Mouse (Mus musculus): ENCODE data around the gene Olfr513. TPM values are rescaled to one million over a fixed set of nuclear protein-coding genes. Genes with fewer than 3 reads are reported as not detected.

Gene Olfr513
- polyA plus RNA-seq (2014; fragmentation: Nextera tagmentation; extraction: Ambion mirVana): not detected in 2 replicates

GRCm38 (mm10) chr7:108750673-108751072, at the start of gene Olfr513:
Olfr513 (plus strand) TSS chr7:108750973.
- H3K9me3 ChIP-seq (ENCODE audit: control insufficient read depth, low read length): peaks cover 2% of the 10 kb centered on the region; the same call in 1 of the 2 replicates
- WGBS: 59% methylated on average over 1 of the region's 1 CpGs
- ATAC-seq (ENCODE audit: insufficient number of reproducible peaks, insufficient read depth, low FRiP score, low read depth): no peak
- no peak within 1 kb of the TSS for H3K9ac ChIP-seq (ENCODE audit: low read length)
- no peaks in the 10 kb centered on the region for H3K4me1 ChIP-seq (ENCODE audit: control insufficient read depth in 2 of 2, insufficient read depth in 2 of 2, low read length in 2 of 2)
- H3K4me2 ChIP-seq (ENCODE audit: low read length): no peak within 1 kb of the TSS
- no peak within 1 kb of the TSS for H3K27ac ChIP-seq (replicated peaks in 1 of 2; ENCODE audit: control insufficient read depth in 1 of 2, insufficient read depth in 1 of 2, low read depth in 2 of 2, low read length in 2 of 2)
- no peak within 1 kb of the TSS for H3K4me3 ChIP-seq (ENCODE audit: control insufficient read depth in 1 of 2, insufficient read depth in 1 of 2, low read depth in 1 of 2, low read length in 2 of 2)
- no peaks in the 10 kb centered on the region for H3K36me3 ChIP-seq (ENCODE audit: control insufficient read depth, insufficient read depth, low read length)
- H3K27me3 ChIP-seq (ENCODE audit: control insufficient read depth, insufficient read depth, low read length): no peaks in the 10 kb centered on the region

- no peak for ATAC-seq (ENCODE audit: insufficient number of reproducible peaks, insufficient read depth, low FRiP score, low read depth)
- Histone ChIP-seq H3K27me3 (ENCODE audit: control insufficient read depth, insufficient read depth, low read length) (no peaks in the 10 kb centered on the region), H3K4me1 (ENCODE audit: control insufficient read depth in 2 of 2, insufficient read depth in 2 of 2, low read length in 2 of 2) (no peaks in the 10 kb centered on the region), H3K4me3 (ENCODE audit: control insufficient read depth in 1 of 2, insufficient read depth in 1 of 2, low read depth in 1 of 2, low read length in 2 of 2) (no peak within 1 kb of the TSS), H3K36me3 (ENCODE audit: control insufficient read depth, insufficient read depth, low read length) (no peaks in the 10 kb centered on the region), H3K27ac (replicated peaks in 1 of 2; ENCODE audit: control insufficient read depth in 1 of 2, insufficient read depth in 1 of 2, low read depth in 2 of 2, low read length in 2 of 2) (no peak within 1 kb of the TSS), H3K4me2 (ENCODE audit: low read length) (no peak within 1 kb of the TSS), H3K9ac (ENCODE audit: low read length) (no peak within 1 kb of the TSS), H3K9me3 (ENCODE audit: control insufficient read depth, low read length) (peaks cover 4% of the 10 kb centered on the region; the same call in 1 of the 2 replicates)
These were observed 37.8 kb upstream of the Olfr513 start, which contains the start of gene Olfr512 for GRCm38 (mm10) chr7:108713020-108713419. Olfr512 (plus strand) TSS chr7:108713320.

GRCm38 (mm10) chr7:108760411-108760810, 9.6 kb downstream of the Olfr513 start:
- Histone ChIP-seq H3K4me1 (ENCODE audit: control insufficient read depth in 2 of 2, insufficient read depth in 2 of 2, low read length in 2 of 2) (no peaks in the 10 kb centered on the region), H3K27me3 (ENCODE audit: control insufficient read depth, insufficient read depth, low read length) (no peaks in the 10 kb centered on the region), H3K36me3 (ENCODE audit: control insufficient read depth, insufficient read depth, low read length) (no peaks in the 10 kb centered on the region), H3K27ac (replicated peaks in 1 of 2; ENCODE audit: control insufficient read depth in 1 of 2, insufficient read depth in 1 of 2, low read depth in 2 of 2, low read length in 2 of 2) (no peak overlapping the region), H3K9me3 (ENCODE audit: control insufficient read depth, low read length) (no peaks in the 10 kb centered on the region), H3K4me2 (ENCODE audit: low read length) (no peak overlapping the region), H3K4me3 (ENCODE audit: control insufficient read depth in 1 of 2, insufficient read depth in 1 of 2, low read depth in 1 of 2, low read length in 2 of 2) (no peak overlapping the region), H3K9ac (ENCODE audit: low read length) (no peak overlapping the region)
- 27% methylated on average over 3 of the region's 3 CpGs for WGBS
- ATAC-seq (ENCODE audit: insufficient number of reproducible peaks, insufficient read depth, low FRiP score, low read depth): no peak

- no peaks in the 10 kb centered on the region for H3K4me1 ChIP-seq (ENCODE audit: control insufficient read depth in 2 of 2, insufficient read depth in 2 of 2, low read length in 2 of 2)
- H3K4me2 ChIP-seq (ENCODE audit: low read length): no peak overlapping the region
- H3K36me3 ChIP-seq (ENCODE audit: control insufficient read depth, insufficient read depth, low read length): no peaks in the 10 kb centered on the region
- H3K9me3 ChIP-seq (ENCODE audit: control insufficient read depth, low read length): no peaks in the 10 kb centered on the region
- no peak overlapping the region for H3K27ac ChIP-seq (replicated peaks in 1 of 2; ENCODE audit: control insufficient read depth in 1 of 2, insufficient read depth in 1 of 2, low read depth in 2 of 2, low read length in 2 of 2)
- no peak overlapping the region for H3K9ac ChIP-seq (ENCODE audit: low read length)
- no peak for ATAC-seq (ENCODE audit: insufficient number of reproducible peaks, insufficient read depth, low FRiP score, low read depth)
- H3K27me3 ChIP-seq (ENCODE audit: control insufficient read depth, insufficient read depth, low read length): no peaks in the 10 kb centered on the region
- 66% methylated on average over 1 of the region's 1 CpGs for WGBS
- H3K4me3 ChIP-seq (ENCODE audit: control insufficient read depth in 1 of 2, insufficient read depth in 1 of 2, low read depth in 1 of 2, low read length in 2 of 2): no peak overlapping the region
These were observed 46.6 kb downstream of the Olfr513 start for GRCm38 (mm10) chr7:108797205-108797933.

Other genes with a start within 250 kb of the Olfr513 start
- gene Olfr502, start 225.9 kb upstream of the Olfr513 start, polyA plus RNA-seq (2014; fragmentation: Nextera tagmentation; extraction: Ambion mirVana): not detected in 2 replicates
- not detected in 2 replicates for gene Olfr503, start 206.4 kb upstream of the Olfr513 start, polyA plus RNA-seq (2014; fragmentation: Nextera tagmentation; extraction: Ambion mirVana)
- not detected in 2 replicates for gene Olfr504, start 185.2 kb upstream of the Olfr513 start, polyA plus RNA-seq (2014; fragmentation: Nextera tagmentation; extraction: Ambion mirVana)
- not detected in 2 replicates for gene Olfr506, start 140.2 kb upstream of the Olfr513 start, polyA plus RNA-seq (2014; fragmentation: Nextera tagmentation; extraction: Ambion mirVana)
- gene Olfr507, start 129.2 kb upstream of the Olfr513 start, polyA plus RNA-seq (2014; fragmentation: Nextera tagmentation; extraction: Ambion mirVana): not detected in 2 replicates
- not detected in 2 replicates for gene Olfr508, start 121.0 kb upstream of the Olfr513 start, polyA plus RNA-seq (2014; fragmentation: Nextera tagmentation; extraction: Ambion mirVana)
- 0.05 TPM in 1 of 2 replicates, not detected in the other for gene Olfr509, start 99.1 kb upstream of the Olfr513 start, polyA plus RNA-seq (2014; fragmentation: Nextera tagmentation; extraction: Ambion mirVana)
- gene Olfr510, start 84.6 kb upstream of the Olfr513 start, polyA plus RNA-seq (2014; fragmentation: Nextera tagmentation; extraction: Ambion mirVana): not detected in 2 replicates
- not detected in 2 replicates for gene Olfr512, start 37.7 kb upstream of the Olfr513 start, polyA plus RNA-seq (2014; fragmentation: Nextera tagmentation; extraction: Ambion mirVana)
- gene Olfr514, start 75.0 kb downstream of the Olfr513 start, polyA plus RNA-seq (2014; fragmentation: Nextera tagmentation; extraction: Ambion mirVana): not detected in 2 replicates
- not detected in 2 replicates for gene Olfr516, start 99.6 kb downstream of the Olfr513 start, polyA plus RNA-seq (2014; fragmentation: Nextera tagmentation; extraction: Ambion mirVana)
- not detected in 2 replicates for gene Olfr517, start 121.4 kb downstream of the Olfr513 start, polyA plus RNA-seq (2014; fragmentation: Nextera tagmentation; extraction: Ambion mirVana)
- not detected in 2 replicates for gene Olfr518, start 134.0 kb downstream of the Olfr513 start, polyA plus RNA-seq (2014; fragmentation: Nextera tagmentation; extraction: Ambion mirVana)
- gene Olfr519, start 143.4 kb downstream of the Olfr513 start, polyA plus RNA-seq (2014; fragmentation: Nextera tagmentation; extraction: Ambion mirVana): not detected in 2 replicates
- gene Nlrp10, start 179.2 kb downstream of the Olfr513 start, polyA plus RNA-seq (2014; fragmentation: Nextera tagmentation; extraction: Ambion mirVana): 16.3 and 16.8 TPM in 2 replicates
- gene Eif3f, start 183.4 kb downstream of the Olfr513 start, polyA plus RNA-seq (2014; fragmentation: Nextera tagmentation; extraction: Ambion mirVana): 65.9 and 68.4 TPM in 2 replicates
- 0.47 and 0.74 TPM in 2 replicates for gene Tub, start 199.4 kb downstream of the Olfr513 start, polyA plus RNA-seq (2014; fragmentation: Nextera tagmentation; extraction: Ambion mirVana)

Measured in heart, embryonic 14.5 days (tissue).